Mouse (Mus musculus): Measurements from ENCODE around the gene Nectin2.

DNA sequence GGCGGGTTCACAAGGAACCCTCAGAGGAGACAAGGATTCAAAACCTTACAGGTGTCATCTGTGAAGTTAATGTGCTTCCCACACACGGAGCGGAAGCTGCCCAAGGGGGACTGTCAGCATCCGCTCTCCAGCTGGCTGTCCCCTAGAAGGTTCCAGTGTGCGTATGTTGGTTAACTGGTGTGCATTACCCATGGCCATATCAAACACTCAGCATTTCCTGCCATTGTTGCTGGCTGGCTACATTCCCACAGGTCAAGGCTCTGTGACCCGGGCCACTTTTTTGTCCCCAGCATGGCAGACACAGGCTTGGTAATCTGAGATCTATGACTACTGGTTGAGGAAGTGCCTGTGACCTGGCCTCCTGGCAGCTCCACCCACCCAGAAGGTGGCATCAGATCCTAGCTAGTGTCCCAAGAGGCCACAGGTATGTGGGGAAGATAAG, 27.5 kb downstream of the Nectin2 start:
- TF ChIP-seq POLR2A (IDR thresholded peaks at IDR 0.05; ENCODE audit: control insufficient read depth, low read depth, low read length) (no peak), CTCF (IDR thresholded peaks at IDR 0.05; ENCODE audit: control insufficient read depth, insufficient read depth, insufficient replicate concordance, low read depth, low read length) (no peak)

Measured in testis, adult 2 months (tissue).